Mouse (Mus musculus) neural tube, postnatal 0 days (tissue): Measurements from ENCODE around the gene Neurog1. TPM values are rescaled to one million over a fixed set of nuclear protein-coding genes. Genes with fewer than 3 reads are reported as not detected.

Experiments
- polyA plus RNA-seq: library from polyadenylated mRNA; unstranded; fragments of >200 nt; fragmentation: Nextera tagmentation; extraction: Ambion mirVana; gene quantifications from 2 replicates; pipeline ENCODE4 v1.2.1, GENCODE M21; 2015

Gene Neurog1
- polyA plus RNA-seq: not detected in 2 replicates

DNA sequence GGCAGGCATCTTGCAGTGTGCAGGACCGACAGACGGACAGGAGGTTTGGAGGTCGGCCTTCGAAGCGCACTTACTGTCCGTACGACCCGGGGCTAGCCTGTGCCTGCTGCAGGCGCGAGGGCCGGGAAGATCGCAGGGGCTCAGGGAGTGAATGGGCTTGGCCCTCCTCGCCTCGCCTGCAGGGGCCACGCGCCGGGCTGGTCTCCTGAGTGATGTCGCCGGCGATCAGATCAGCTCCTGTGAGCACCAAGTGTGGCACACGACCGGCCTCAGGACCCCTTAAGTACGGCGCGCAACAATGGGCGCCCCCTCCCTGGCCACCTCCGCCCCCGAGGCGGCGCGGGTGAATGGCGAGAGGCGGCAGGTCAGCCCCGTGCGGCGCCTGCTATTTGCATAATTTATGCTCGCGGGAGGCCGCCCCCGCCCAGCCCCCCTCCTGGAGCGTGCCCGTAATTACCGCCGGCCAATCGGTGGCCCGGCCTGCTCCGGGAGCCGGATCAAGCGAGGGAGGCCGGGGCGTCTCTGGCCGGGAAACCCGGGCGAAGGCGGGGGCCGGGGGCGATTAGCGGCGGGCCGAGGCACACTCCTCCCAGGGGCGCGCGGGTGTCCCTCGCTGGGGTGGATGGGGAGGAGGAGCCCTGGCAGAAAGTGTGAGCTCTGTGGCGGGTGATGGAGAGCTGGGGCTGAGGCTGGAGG, at the start of gene Neurog1:
Neurog1 (minus strand) TSS at position 240 of the 696 bp plus-strand sequence.

DNA sequence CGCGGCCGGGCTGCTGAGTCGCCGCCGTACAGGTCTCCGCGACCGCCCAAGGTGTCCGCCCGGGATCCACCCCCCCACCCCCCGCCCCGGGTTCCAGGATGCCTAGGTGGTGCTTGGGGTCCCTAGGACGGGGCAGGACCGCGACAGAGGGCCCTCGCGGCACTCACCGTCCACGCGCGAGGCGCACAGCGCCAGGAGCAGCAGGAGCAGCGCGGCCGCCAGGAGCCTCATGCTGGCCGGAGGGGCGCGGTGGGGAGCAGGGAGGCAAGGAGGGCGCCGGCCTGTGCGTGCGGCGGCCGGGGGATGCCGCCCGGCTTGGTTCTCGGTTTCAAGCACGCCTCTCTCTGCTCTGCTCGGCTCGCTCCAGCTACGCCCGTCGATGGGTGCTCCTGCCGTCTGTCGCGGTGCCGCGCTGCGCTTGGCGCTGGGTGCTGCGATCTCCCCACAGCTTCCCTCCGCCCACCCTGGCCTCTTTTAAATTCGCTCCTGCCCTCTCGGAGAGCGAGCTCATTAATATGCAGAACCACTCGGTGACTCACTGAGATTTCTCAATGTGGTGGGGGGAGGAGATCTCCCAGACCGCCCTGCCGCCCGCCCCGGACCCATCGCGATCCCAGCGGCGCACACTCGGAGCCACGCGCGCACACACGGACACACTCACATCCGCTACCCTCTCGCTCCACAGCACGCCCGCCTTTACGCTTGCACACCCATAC, 44.1 kb upstream of the Neurog1 start, which contains the start of gene Cxcl14:
Cxcl14 (minus strand) TSS at position 609 of the 716 bp plus-strand sequence.

Other genes starting within 250 kb of the Neurog1 start
- 135 and 141 TPM in 2 replicates for gene H2afy, start 115.8 kb downstream of the Neurog1 start, polyA plus RNA-seq
- 1.7 TPM in 2 replicates for gene Tifab, start 73.3 kb downstream of the Neurog1 start, polyA plus RNA-seq
- 20.2 and 20.4 TPM in 2 replicates for gene Cxcl14, start 44.4 kb upstream of the Neurog1 start, polyA plus RNA-seq
- not detected in 2 replicates for gene Gm3045, start 174.4 kb upstream of the Neurog1 start, polyA plus RNA-seq
- 0.06 and 0.10 TPM in 2 replicates for gene Slc25a48, start 186.2 kb upstream of the Neurog1 start, polyA plus RNA-seq
- not detected in 2 replicates for gene Il9, start 230.1 kb upstream of the Neurog1 start, polyA plus RNA-seq